Comparison of ENCODE assay signal across 8 mouse cellular contexts in genomic region chr17:50471230-50471629, GRCm38 (mm10). TPM values are rescaled to one million over a fixed set of nuclear protein-coding genes. Genes with fewer than 3 reads are reported as not detected.
DNase-seq lines count a peak whose midpoint lies in the region; ATAC-seq lines count a peak whose summit lies in the region.

No protein-coding gene starts in this region.

- intact Hi-C loops in heart, postnatal 25 days (cut with DNase I) = no loop called here
- intact Hi-C loops in left cerebral cortex, postnatal 25 days (cut with DNase I) = no loop called here

- no peaks in the 10 kb centered on the region for H3K9me3 ChIP-seq in forebrain, embryonic 13.5 days (replicated peaks)

- no peaks in the 10 kb centered on the region for H3K36me3 ChIP-seq in forebrain, embryonic 13.5 days (ENCODE audit: poor library complexity, severe bottlenecking)

- H3K4me1 ChIP-seq in forebrain, embryonic 13.5 days = peaks cover 16% of the 10 kb centered on the region

- H3K4me2 ChIP-seq in forebrain, embryonic 13.5 days = no peak overlapping the region

- DNase-seq in heart, adult 11 months = peak; percentile 96
- DNase-seq in heart, postnatal 25 days (ENCODE audit: low spot score) = no peak
- DNase-seq in heart, adult 9 months (ENCODE audit: low spot score in 2 of 2) = peak; percentile 33 to 56
- DNase-seq in kidney, postnatal 36 days = peak; percentile 54 to 68
- DNase-seq in left cerebral cortex, postnatal 25 days (ENCODE audit: low spot score in 2 of 2) = no peak
- DNase-seq in retina, embryonic 14.5 days (ENCODE audit: low spot score) = no peak

- 86% methylated on average over 3 of the region's 3 CpGs for WGBS in forebrain, embryonic 13.5 days

- no peak overlapping the region for H3K9ac ChIP-seq in forebrain, embryonic 13.5 days

- no peaks in the 10 kb centered on the region for H3K27me3 ChIP-seq in forebrain, embryonic 13.5 days

- ATAC-seq in megakaryocyte-erythroid progenitor cell, adult 5-6 weeks (replicated peaks; ENCODE audit: low FRiP score, low TSS enrichment, poor library complexity, severe bottlenecking) = peak; percentile 23; the same call in 1 of the 2 replicates
- ATAC-seq in forebrain, embryonic 13.5 days = no peak

- H3K4me3 ChIP-seq in forebrain, embryonic 13.5 days = no peak overlapping the region

- no peak overlapping the region for H3K27ac ChIP-seq in forebrain, embryonic 13.5 days

RNA-seq across cellular contexts. Expression of gene Plcl2, which starts 38.0 kb away (rescaled TPM):
- total RNA-seq in heart, postnatal 25 days (2021) = 1 to 10 TPM; 8.3 to 9.5 TPM
- total RNA-seq in megakaryocyte-erythroid progenitor cell, adult 5-6 weeks (2014; fragmentation: Nextera tagmentation) = 42.4 and 61.8 TPM in 2 replicates
- 44.0 and 47.5 TPM in 2 replicates for total RNA-seq in megakaryocyte-erythroid progenitor cell, adult 5-6 weeks (2017)
- total RNA-seq in left cerebral cortex, postnatal 25 days (2021) = 10 to 100 TPM; 84.0 to 85.2 TPM
- 5.7 and 7.3 TPM in 2 replicates for polyA plus RNA-seq in forebrain, embryonic 13.5 days (2015; fragmentation: Nextera tagmentation; extraction: Ambion mirVana)

Comparison
In these comparisons a context has a peak if more than half of its experiments do, and no peak if none do; other contexts are left out.
1. DNase-seq: peak in heart, adult 11 months (single experiment), heart, adult 9 months (2 of 2) and kidney, postnatal 36 days (2 of 2); none in heart, postnatal 25 days (single experiment), left cerebral cortex, postnatal 25 days (0 of 2) and retina, embryonic 14.5 days (single experiment).
2. RNA of gene Plcl2, which starts 38.0 kb away (total RNA-seq): 84.0 to 85.2 TPM in left cerebral cortex, postnatal 25 days and 42.4 to 61.8 TPM in megakaryocyte-erythroid progenitor cell, adult 5-6 weeks; 8.3 to 9.5 TPM in heart, postnatal 25 days; every median in the first group is over 4 times any median in the second.